Mouse (Mus musculus): ENCODE results near the gene Nrgn. TPM values are rescaled to one million over a fixed set of nuclear protein-coding genes. Genes with fewer than 3 reads are reported as not detected.

Gene Nrgn
- total and polyA plus RNA-seq, 2 experiments from 2014 or later, result 58.1 to 80.4 TPM

DNA sequence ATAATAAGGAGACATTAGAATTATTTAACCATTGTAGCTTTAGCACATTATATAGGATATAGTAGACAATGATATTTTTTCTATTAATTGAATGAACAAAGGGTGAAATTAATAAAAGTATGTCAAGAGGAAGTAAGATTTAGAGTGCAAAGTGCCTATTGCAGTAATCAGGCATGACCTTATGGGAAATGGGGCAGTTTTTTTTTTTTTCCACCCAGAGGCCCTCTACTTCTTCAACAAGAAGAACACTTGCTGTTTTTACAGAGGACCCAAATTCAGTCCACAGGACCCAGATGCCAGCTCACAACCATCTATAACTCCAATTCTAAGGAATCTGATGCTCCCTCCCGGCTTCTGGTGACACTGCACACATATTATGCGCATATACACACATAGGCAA is 7.9 kb upstream of the Nrgn start:
- Histone ChIP-seq H3K9me3 (ENCODE audit: low read length) (no peaks in the 10 kb centered on the region), H3K4me1 (ENCODE audit: insufficient read depth, low read length) (no peaks in the 10 kb centered on the region; the same call in 1 of the 2 replicates), H3K36me3 (ENCODE audit: insufficient read depth, low read length) (no peaks in the 10 kb centered on the region), H3K27ac (ENCODE audit: low read depth, low read length) (no peak overlapping the region), H3K9ac (replicated peaks; ENCODE audit: low read length, poor library complexity, severe bottlenecking) (no peak overlapping the region), H3K4me3 (ENCODE audit: low read depth, low read length) (no peak overlapping the region), H3K4me2 (ENCODE audit: low read depth, low read length, poor library complexity, severe bottlenecking) (no peak overlapping the region), H3K27me3 (ENCODE audit: insufficient read depth, low read length) (no peaks in the 10 kb centered on the region)
- no peak for TF ChIP-seq CTCF (IDR thresholded peaks at IDR 0.05)
- ATAC-seq (ENCODE audit: low FRiP score), result no peak
- 81% methylated on average over 2 of the region's 2 CpGs for WGBS
- no peak for DNase-seq (ENCODE audit: low spot score)

- DNase-seq (ENCODE audit: low spot score), result no peak
- WGBS, result 85% methylated on average over 3 of the region's 3 CpGs
Observed at GRCm38 (mm10) chr9:37556366-37556765, 3.7 kb upstream of the Nrgn start.

GRCm38 (mm10) chr9:37554838-37555748 is 2.4 kb upstream of the Nrgn start, which contains the start of gene Siae:
Gene Siae (plus strand): TSS chr9:37555698.
- H3K4me3 ChIP-seq (ENCODE audit: low read depth, low read length), result no peak within 1 kb of the TSS
- no peak within 1 kb of the TSS for H3K9ac ChIP-seq (replicated peaks; ENCODE audit: low read length, poor library complexity, severe bottlenecking)
- H3K4me2 ChIP-seq (ENCODE audit: low read depth, low read length, poor library complexity, severe bottlenecking), result no peak within 1 kb of the TSS
- no peak for TF ChIP-seq CTCF (IDR thresholded peaks at IDR 0.05)
- DNase-seq (ENCODE audit: low spot score) (peak; percentile 42), ATAC-seq (ENCODE audit: low FRiP score) (peak; percentile 49)
- H3K36me3 ChIP-seq (ENCODE audit: insufficient read depth, low read length), result no peaks in the 10 kb centered on the region
- 23% methylated on average over 7 of the region's 7 CpGs for WGBS
- H3K4me1 ChIP-seq (ENCODE audit: insufficient read depth, low read length), result peaks cover 8% of the 10 kb centered on the region
- peaks cover 10% of the 10 kb centered on the region for H3K27me3 ChIP-seq (ENCODE audit: insufficient read depth, low read length)
- H3K27ac ChIP-seq (ENCODE audit: low read depth, low read length), result peak within 1 kb of the TSS; percentile 32; the same call in 1 of the 2 replicates
- H3K9me3 ChIP-seq (ENCODE audit: low read length), result no peaks in the 10 kb centered on the region

More at GRCm38 (mm10) chr9:37556366-37556765, 3.7 kb upstream of the Nrgn start:
- ATAC-seq (ENCODE audit: low FRiP score), result no peak
- Histone ChIP-seq H3K36me3 (ENCODE audit: insufficient read depth, low read length) (no peaks in the 10 kb centered on the region), H3K4me2 (ENCODE audit: low read depth, low read length, poor library complexity, severe bottlenecking) (no peak overlapping the region), H3K9me3 (ENCODE audit: low read length) (no peaks in the 10 kb centered on the region), H3K4me1 (ENCODE audit: insufficient read depth, low read length) (peaks cover 8% of the 10 kb centered on the region), H3K4me3 (ENCODE audit: low read depth, low read length) (no peak overlapping the region), H3K27ac (ENCODE audit: low read depth, low read length) (no peak overlapping the region), H3K9ac (replicated peaks; ENCODE audit: low read length, poor library complexity, severe bottlenecking) (no peak overlapping the region), H3K27me3 (ENCODE audit: insufficient read depth, low read length) (no peaks in the 10 kb centered on the region; the same call in 1 of the 2 replicates)
- TF ChIP-seq CTCF (IDR thresholded peaks at IDR 0.05), result no peak

GRCm38 (mm10) chr9:37554279-37554678 is 1.6 kb upstream of the Nrgn start:
- H3K9me3 ChIP-seq (ENCODE audit: low read length), result no peaks in the 10 kb centered on the region
- H3K36me3 ChIP-seq (ENCODE audit: insufficient read depth, low read length), result no peaks in the 10 kb centered on the region
- peaks cover 10% of the 10 kb centered on the region for H3K27me3 ChIP-seq (ENCODE audit: insufficient read depth, low read length)
- no peak overlapping the region for H3K4me3 ChIP-seq (ENCODE audit: low read depth, low read length)
- peaks cover 8% of the 10 kb centered on the region for H3K4me1 ChIP-seq (ENCODE audit: insufficient read depth, low read length)
- no peak overlapping the region for H3K27ac ChIP-seq (ENCODE audit: low read depth, low read length)
- H3K9ac ChIP-seq (replicated peaks; ENCODE audit: low read length, poor library complexity, severe bottlenecking), result no peak overlapping the region
- 88% methylated on average over 1 of the region's 1 CpGs for WGBS
- DNase-seq (ENCODE audit: low spot score) (no peak), ATAC-seq (ENCODE audit: low FRiP score) (no peak)
- H3K4me2 ChIP-seq (ENCODE audit: low read depth, low read length, poor library complexity, severe bottlenecking), result no peak overlapping the region
- TF ChIP-seq CTCF (IDR thresholded peaks at IDR 0.05), result no peak

DNA sequence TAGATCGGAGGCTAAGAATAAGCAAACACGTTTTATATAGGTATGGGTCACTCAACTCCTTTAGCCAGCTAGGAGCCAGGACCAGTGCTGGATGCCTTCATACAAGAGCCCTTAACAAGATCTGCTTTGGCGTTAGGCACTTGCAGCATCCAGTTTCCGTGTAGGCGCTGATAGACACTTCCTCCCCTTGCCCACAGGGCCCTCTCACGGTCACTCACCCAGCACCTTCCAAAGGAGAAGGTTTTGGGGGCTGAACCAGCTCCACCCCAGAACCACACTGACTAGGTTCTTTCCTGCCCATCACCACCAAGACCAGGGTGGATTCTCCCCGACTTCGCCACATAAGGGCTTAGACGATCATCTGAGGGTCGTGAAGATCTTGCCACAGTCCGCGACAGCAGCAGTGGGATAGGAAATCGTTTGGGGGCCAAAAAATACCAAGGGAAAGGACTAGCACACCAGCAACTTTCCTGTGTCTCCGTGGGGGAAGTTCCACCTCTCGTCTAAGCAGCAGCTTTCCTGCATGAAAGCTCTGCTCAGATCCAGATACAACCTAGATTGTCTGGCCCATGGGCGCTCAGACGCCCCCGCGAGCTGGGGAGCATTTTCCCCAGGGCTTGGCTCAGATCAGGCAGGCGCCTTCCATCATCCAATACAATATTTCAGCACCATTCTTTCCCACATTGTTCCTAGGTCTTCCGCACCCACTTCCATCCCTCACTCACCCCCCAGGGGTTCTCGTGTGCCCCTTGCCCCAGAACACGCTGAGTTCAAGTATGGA is 763 bp downstream of the Nrgn start:
- no peaks in the 10 kb centered on the region for H3K9me3 ChIP-seq (ENCODE audit: low read length)
- H3K36me3 ChIP-seq (ENCODE audit: insufficient read depth, low read length), result no peaks in the 10 kb centered on the region
- ATAC-seq (ENCODE audit: low FRiP score) (no peak), DNase-seq (ENCODE audit: low spot score) (no peak)
- H3K4me2 ChIP-seq (ENCODE audit: low read depth, low read length, poor library complexity, severe bottlenecking), result peak overlapping the region; percentile 96
- peak overlapping the region; percentile 56 for H3K9ac ChIP-seq (replicated peaks; ENCODE audit: low read length, poor library complexity, severe bottlenecking)
- peaks cover 8% of the 10 kb centered on the region for H3K4me1 ChIP-seq (ENCODE audit: insufficient read depth, low read length)
- H3K4me3 ChIP-seq (ENCODE audit: low read depth, low read length), result peak overlapping the region; percentile 51
- whole genome bisulfite sequencing, result 3% methylated on average over 23 of the region's 23 CpGs
- H3K27ac ChIP-seq (ENCODE audit: low read depth, low read length), result no peak overlapping the region
- no peak for TF ChIP-seq CTCF (IDR thresholded peaks at IDR 0.05)
- H3K27me3 ChIP-seq (ENCODE audit: insufficient read depth, low read length), result peaks cover 10% of the 10 kb centered on the region

Measured in midbrain, postnatal 0 days (tissue).